8 mouse cellular contexts compared by ENCODE assay signal in genomic region chr13:40784202-40784771, GRCm38 (mm10). TPM values are rescaled to one million over a fixed set of nuclear protein-coding genes. Genes with fewer than 3 reads are reported as not detected.
DNase-seq lines count a peak whose midpoint lies in the region; ATAC-seq and TF ChIP-seq lines count a peak whose summit lies in the region.

No protein-coding gene starts in this region.

- no peaks in the 10 kb centered on the region for H3K36me3 ChIP-seq in intestine, postnatal 0 days (ENCODE audit: control insufficient read depth, insufficient read depth)
- no peaks in the 10 kb centered on the region for H3K36me3 ChIP-seq in splenic B cell, adult 2 months (ENCODE audit: control insufficient read depth, insufficient read depth, low read length, poor library complexity, severe bottlenecking)

- H3K4me1 ChIP-seq in intestine, postnatal 0 days (replicated peaks; ENCODE audit: control insufficient read depth, insufficient read depth, low read length), result no peaks in the 10 kb centered on the region

- no peaks in the 10 kb centered on the region for H3K9me3 ChIP-seq in intestine, postnatal 0 days (ENCODE audit: control insufficient read depth)

- WGBS in intestine, postnatal 0 days, result 49% methylated on average over 8 of the region's 8 CpGs

- no peaks in the 10 kb centered on the region for H3K27me3 ChIP-seq in intestine, postnatal 0 days (replicated peaks; ENCODE audit: control insufficient read depth, insufficient read depth, low read length)
- H3K27me3 ChIP-seq in splenic B cell, adult 2 months (ENCODE audit: control insufficient read depth, insufficient read depth, low read length, poor library complexity, severe bottlenecking), result no peaks in the 10 kb centered on the region

- no peak overlapping the region for H3K4me2 ChIP-seq in intestine, postnatal 0 days (replicated peaks; ENCODE audit: low read depth)

- no peak overlapping the region for H3K27ac ChIP-seq in intestine, postnatal 0 days (ENCODE audit: low read depth, low read length)

- peak; percentile 78 for TF ChIP-seq CTCF in intestine, postnatal 0 days (IDR thresholded peaks at IDR 0.05; ENCODE audit: low read depth)

- ATAC-seq in intestine, postnatal 0 days, result no peak

- H3K9ac ChIP-seq in intestine, postnatal 0 days (ENCODE audit: low read depth, low read length), result no peak overlapping the region

- DNase-seq in adrenal gland, postnatal 10 days, result peak; percentile 11
- DNase-seq in adrenal gland, postnatal 25 days, result no peak
- DNase-seq in kidney, postnatal 14 days, result peak; percentile 14
- DNase-seq in kidney, adult 18-20 months, result no peak
- peak; percentile 62 for DNase-seq in NIH3T3 (ENCODE audit: low read depth)
- peak; percentile 4 for DNase-seq in splenic B cell, adult 2 months (ENCODE audit: low read depth, low spot score)
- no peak for DNase-seq in thymus, adult 18-20 months

- H3K4me3 ChIP-seq in intestine, postnatal 0 days (ENCODE audit: low read depth, low read length), result no peak overlapping the region

RNA-seq across cellular contexts. Expression of gene Tfap2a, which starts 46.1 kb away (rescaled TPM):
- total RNA-seq in adrenal gland, postnatal 10 days (2021), result under 1 TPM; 0.33 to 0.36 TPM
- 0.18 TPM in 1 of 2 replicates, not detected in the other for total RNA-seq in adrenal gland, postnatal 25 days (2021)
- polyA plus RNA-seq in intestine, postnatal 0 days (2015; fragmentation: Nextera tagmentation; extraction: Ambion mirVana), result 0.04 and 0.07 TPM in 2 replicates

Comparison
In these comparisons a context has a peak if more than half of its experiments do, and no peak if none do; other contexts are left out.
1. DNase-seq: peak in adrenal gland, postnatal 10 days (single experiment), kidney, postnatal 14 days (single experiment), NIH3T3 (single experiment) and splenic B cell, adult 2 months (single experiment); none in adrenal gland, postnatal 25 days (single experiment), kidney, adult 18-20 months (single experiment) and thymus, adult 18-20 months (0 of 2).